Comparison of ENCODE assay signal across 27 mouse cellular contexts in the genomic region with DNA sequence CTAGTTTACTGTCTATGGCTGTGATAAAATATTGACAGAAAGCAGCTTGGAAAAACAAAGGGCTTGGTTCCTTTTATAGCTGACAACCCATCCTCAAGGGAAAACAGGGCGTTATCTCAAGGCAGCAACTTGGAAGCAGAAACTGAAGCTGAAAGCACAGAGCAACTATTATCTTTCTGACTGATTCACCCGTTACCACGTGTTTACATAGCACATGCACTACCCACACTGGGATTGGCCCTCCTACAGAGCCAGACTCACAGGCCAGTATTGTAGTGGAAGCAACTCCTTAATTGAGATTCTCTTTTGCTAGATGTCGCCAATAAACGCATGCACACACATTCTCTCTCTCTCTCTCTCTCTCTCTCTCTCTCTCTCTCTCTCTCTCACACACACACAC.
A peak's percentile ranks its signal among the peaks of the same experiment; 100 is the strongest.
DNase-seq lines count a peak whose midpoint lies in the region; ATAC-seq and TF ChIP-seq lines count a peak whose summit lies in the region.
"Had no signal": no experiment of that assay in that cellular context is flagged by ENCODE, and none has a peak within 500 bp of the region (broad histone marks: within the 10 kb centered on the region; RNA-seq: fewer than 3 reads in every experiment).

No protein-coding gene starts in this region.

- DNase-seq in heart, adult 11 months: peak; percentile 90
- DNase-seq in heart, postnatal 36 days: no peak
- DNase-seq in heart, adult 9 months (ENCODE audit: low spot score in 2 of 2): peak; percentile 19 to 25
- DNase-seq in cerebellum, postnatal 4 days (ENCODE audit: low spot score in 2 of 2): no peak
- DNase-seq in forebrain, embryonic 14.5 days (ENCODE audit: low spot score): no peak
- DNase-seq: adrenal gland, adult 8-10 months; cerebellum, adult 2 months; cerebellum, postnatal 25 days; embryo, embryonic 11 days; forebrain, postnatal 0 days; gastrocnemius, postnatal 36 days; kidney, adult 8-10 months; kidney, postnatal 10 days; lung, embryonic 14.5 days; right cerebral cortex, adult 18-20 months; thymus, adult 2 months; thymus, postnatal 4 days had no signal

- no peak overlapping the region for H3K9ac ChIP-seq in intestine, embryonic 16.5 days (ENCODE audit: low read depth, low read length)
- no peak overlapping the region for H3K9ac ChIP-seq in forebrain, embryonic 14.5 days (ENCODE audit: low read length)
- H3K9ac ChIP-seq: forebrain, postnatal 0 days; liver, embryonic 14.5 days; lung, embryonic 14.5 days; midbrain, embryonic 15.5 days had no signal

- H3K36me3 ChIP-seq in C2C12 (ENCODE audit: control insufficient read depth, insufficient read depth): no peaks in the 10 kb centered on the region
- H3K36me3 ChIP-seq in intestine, embryonic 16.5 days (ENCODE audit: control insufficient read depth, insufficient read depth, low read length): no peaks in the 10 kb centered on the region
- no peaks in the 10 kb centered on the region for H3K36me3 ChIP-seq in forebrain, embryonic 14.5 days (ENCODE audit: control insufficient read depth, insufficient read depth, low read length)
- H3K36me3 ChIP-seq: forebrain, embryonic 10.5 days; hindbrain, embryonic 10.5 days; midbrain, embryonic 15.5 days had no signal

- intact Hi-C loops in heart, postnatal 36 days (cut with DNase I): no loop called here

- no peak for TF ChIP-seq CTCF in C2C12 (IDR thresholded peaks at IDR 0.05; ENCODE audit: control insufficient read depth, insufficient read depth, insufficient read length)

- H3K9me3 ChIP-seq in intestine, embryonic 16.5 days (ENCODE audit: control insufficient read depth, low read length): no peaks in the 10 kb centered on the region
- H3K9me3 ChIP-seq in forebrain, embryonic 14.5 days (replicated peaks; ENCODE audit: control insufficient read depth, low read length): no peaks in the 10 kb centered on the region
- H3K9me3 ChIP-seq: forebrain, embryonic 10.5 days; hindbrain, embryonic 10.5 days; midbrain, embryonic 15.5 days had no signal

- no peak overlapping the region for H3K27ac ChIP-seq in intestine, embryonic 16.5 days (ENCODE audit: low read length)
- H3K27ac ChIP-seq in forebrain, embryonic 14.5 days (ENCODE audit: low read depth, low read length): no peak overlapping the region
- H3K27ac ChIP-seq: forebrain, embryonic 10.5 days; hindbrain, embryonic 10.5 days; hindbrain, postnatal 0 days; left cerebral cortex, adult 2 months; liver, embryonic 14.5 days; midbrain, embryonic 15.5 days had no signal

- no peaks in the 10 kb centered on the region for H3K4me1 ChIP-seq in intestine, embryonic 16.5 days (ENCODE audit: control insufficient read depth, insufficient read depth, low read length)
- H3K4me1 ChIP-seq in forebrain, embryonic 14.5 days (ENCODE audit: control insufficient read depth, insufficient read depth, low read length): no peaks in the 10 kb centered on the region
- H3K4me1 ChIP-seq: forebrain, embryonic 10.5 days; hindbrain, embryonic 10.5 days; megakaryocyte, embryonic 14.5 days; midbrain, embryonic 15.5 days had no signal

- H3K79me3 ChIP-seq in C2C12 (ENCODE audit: low read depth): no peaks in the 10 kb centered on the region

- H3ac ChIP-seq in C2C12 (ENCODE audit: control insufficient read depth, insufficient read length, low read depth): no peak overlapping the region

- no peak overlapping the region for H3K4me3 ChIP-seq in C2C12 (ENCODE audit: insufficient read depth, poor library complexity, severe bottlenecking)
- H3K4me3 ChIP-seq in intestine, embryonic 16.5 days (ENCODE audit: low read length): no peak overlapping the region
- H3K4me3 ChIP-seq in forebrain, embryonic 14.5 days (ENCODE audit: low read depth, low read length): no peak overlapping the region
- H3K4me3 ChIP-seq: forebrain, embryonic 10.5 days; hindbrain, embryonic 10.5 days; left cerebral cortex, adult 2 months; megakaryocyte, embryonic 14.5 days; midbrain, embryonic 15.5 days had no signal

- H3K4me2 ChIP-seq in intestine, embryonic 16.5 days (ENCODE audit: low read depth, low read length): no peak overlapping the region
- no peak overlapping the region for H3K4me2 ChIP-seq in forebrain, embryonic 14.5 days (ENCODE audit: low read length)
- H3K4me2 ChIP-seq: lung, embryonic 14.5 days; midbrain, embryonic 15.5 days had no signal

- no peaks in the 10 kb centered on the region for H3K27me3 ChIP-seq in C2C12 (ENCODE audit: control insufficient read depth, insufficient read depth, insufficient read length)
- no peaks in the 10 kb centered on the region for H3K27me3 ChIP-seq in intestine, embryonic 16.5 days (replicated peaks; ENCODE audit: control insufficient read depth, insufficient read depth, low read length)
- no peaks in the 10 kb centered on the region for H3K27me3 ChIP-seq in forebrain, embryonic 14.5 days (replicated peaks; ENCODE audit: control insufficient read depth, insufficient read depth, low read length)
- H3K27me3 ChIP-seq: megakaryocyte, embryonic 14.5 days; midbrain, embryonic 15.5 days had no signal

- WGBS in intestine, embryonic 16.5 days: 39% methylated on average over 5 of the region's 5 CpGs
- WGBS in forebrain, embryonic 14.5 days: 64% methylated on average over 5 of the region's 5 CpGs

- peak; percentile 72; the same call in 1 of the 2 replicates for ATAC-seq in intestine, embryonic 16.5 days
- no peak for ATAC-seq in forebrain, embryonic 14.5 days
- ATAC-seq: forebrain, postnatal 0 days; hindbrain, postnatal 0 days; midbrain, embryonic 15.5 days; Patski had no signal

- no peaks in the 10 kb centered on the region for H3K79me2 ChIP-seq in C2C12 (ENCODE audit: control insufficient read depth, insufficient read depth)

TF ChIP-seq in C2C12, 6 proteins besides CTCF, POLR2A, EP300 and RAD21:
- peak; percentile 97 for TF ChIP-seq MAX (IDR thresholded peaks at IDR 0.05)
- peak; percentile 52 for TF ChIP-seq USF1 (IDR thresholded peaks at IDR 0.05; ENCODE audit: low read depth)
- TF ChIP-seq MYOD1 (IDR thresholded peaks at IDR 0.05; ENCODE audit: control insufficient read depth, insufficient read length, low read depth): no peak

Comparison
In these comparisons a context has a peak if more than half of its experiments do, and no peak if none do; other contexts are left out.
1. DNase-seq: peak in heart, adult 11 months (single experiment) and heart, adult 9 months (2 of 2); none in heart, postnatal 36 days (0 of 2), cerebellum, postnatal 4 days (0 of 2) and forebrain, embryonic 14.5 days (single experiment).